Mouse (Mus musculus) MEL (cell line): ENCODE data around the gene Tbc1d16.

Source experiments
- CTCF ChIP-seq, 3 experiments: IDR thresholded peaks in 2 of 3; conservative IDR thresholded peaks in 1 of 3; 2 replicates each; pipeline ENCODE4 v1.5.1; 2011 to 2012; ENCODE audit warnings: low read length in 3 of 3, low read depth in 2 of 3, mild to moderate bottlenecking in 2 of 3, improper control_type of control experiment in 1 of 3, inconsistent platforms in 1 of 3, mixed read lengths in 1 of 3, moderate library complexity in 1 of 3; ENCODE audit not compliant: control insufficient read depth in 1 of 3, insufficient read depth in 1 of 3, poor library complexity in 1 of 3, severe bottlenecking in 1 of 3
- TCF12 ChIP-seq: IDR thresholded peaks from 2 replicates; pipeline ENCODE4 v1.6.1; 2014; ENCODE audit warnings: low read depth, mild to moderate bottlenecking, inconsistent platforms, low read length, improper control_type of control experiment, moderate library complexity
- USF2 ChIP-seq, 2 experiments: IDR thresholded peaks; 2 replicates each; pipeline ENCODE4 v1.6.1; 2011 to 2012; ENCODE audit warnings: improper control_type of control experiment in 2 of 2, low read length in 2 of 2, borderline replicate concordance in 1 of 2, inconsistent platforms in 1 of 2, low read depth in 1 of 2, mild to moderate bottlenecking in 1 of 2; ENCODE audit not compliant: insufficient read depth in 1 of 2

DNA sequence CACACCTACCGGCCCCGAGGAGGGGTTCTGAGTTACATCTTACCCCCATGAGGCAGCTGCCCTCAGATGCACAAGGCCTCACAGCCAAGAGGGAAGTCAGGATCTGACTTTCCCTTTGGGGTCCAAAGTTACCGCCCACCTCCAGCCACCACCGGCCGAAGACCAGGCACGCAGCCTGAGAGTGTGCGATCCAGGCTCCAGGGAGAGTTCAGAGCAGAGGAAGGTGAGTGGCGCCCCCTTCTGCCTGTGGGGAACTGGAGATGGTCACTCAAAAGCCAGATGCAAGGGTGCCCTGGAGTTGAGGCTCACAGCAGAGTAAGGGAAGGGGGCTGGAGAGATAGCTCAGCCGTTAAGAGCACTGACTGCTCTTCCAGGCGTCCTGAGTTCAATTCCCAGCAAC is 22.6 kb downstream of the Tbc1d16 start:
- peak in 2 of 3 experiments; percentile 28 to 53; a peak in 4 of 6 replicates for TF ChIP-seq CTCF (IDR thresholded peaks at IDR 0.05 in 2 of 3, conservative IDR thresholded peaks at IDR 0.05 in 1 of 3; ENCODE audit: control insufficient read depth in 1 of 3, insufficient read depth in 1 of 3, low read depth in 2 of 3, low read length in 3 of 3, poor library complexity in 1 of 3, severe bottlenecking in 1 of 3)
- TF ChIP-seq USF2 (IDR thresholded peaks at IDR 0.05; ENCODE audit: borderline replicate concordance in 1 of 2, insufficient read depth in 1 of 2, low read depth in 1 of 2, low read length in 2 of 2) = no peak
- TF ChIP-seq TCF12 = no peak
